Mouse (Mus musculus): ENCODE data around the gene Pik3ap1. TPM values are rescaled to one million over a fixed set of nuclear protein-coding genes. Genes with fewer than 3 reads are reported as not detected.

Pik3ap1 gene
- total and polyA plus RNA-seq, 3 experiments: 0.12 to 0.40 TPM; not detected in 1

DNA sequence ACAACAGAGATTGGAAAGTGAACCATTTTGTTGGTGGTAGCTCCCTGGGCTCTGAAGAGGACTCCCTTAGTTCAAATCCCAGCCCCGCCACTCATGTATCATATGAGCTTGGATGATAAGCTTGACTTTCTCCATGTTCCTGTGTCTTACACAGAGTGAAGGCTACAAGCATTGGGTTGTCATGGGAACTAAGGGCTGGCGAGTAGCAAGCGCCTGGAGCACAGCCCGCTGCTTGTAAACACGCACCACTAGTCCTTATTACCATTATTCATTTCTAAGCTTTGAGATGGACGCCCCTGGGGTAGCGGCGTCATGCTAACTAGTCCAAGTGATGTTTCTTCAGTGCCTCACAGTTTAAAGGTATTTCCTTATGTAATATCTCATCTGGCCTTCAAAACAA, 85.5 kb downstream of the Pik3ap1 start:
- Histone ChIP-seq H3K27ac (ENCODE audit: control insufficient read depth, low read depth, low read length) (no peak overlapping the region), H3K9me3 (replicated peaks; ENCODE audit: insufficient read depth, low read length) (no peaks in the 10 kb centered on the region), H3K79me2 (ENCODE audit: control insufficient read depth, insufficient read depth, low read length, poor library complexity) (no peaks in the 10 kb centered on the region), H3K27me3 (ENCODE audit: control insufficient read depth in 1 of 2, insufficient read depth in 2 of 2, low read length in 2 of 2) (no peaks in the 10 kb centered on the region), H3K36me3 (ENCODE audit: control insufficient read depth in 1 of 2, insufficient read depth in 2 of 2, low read length in 2 of 2) (no peaks in the 10 kb centered on the region), H3K9ac (ENCODE audit: control insufficient read depth, low read depth, low read length, poor library complexity, severe bottlenecking) (no peak overlapping the region), H3K4me1 (ENCODE audit: control insufficient read depth in 1 of 2, insufficient read depth in 2 of 2, low read length in 2 of 2) (no peaks in the 10 kb centered on the region), H3K4me3 (ENCODE audit: control insufficient read depth in 1 of 2, insufficient read depth in 1 of 2, low read depth in 2 of 2, low read length in 2 of 2) (no peak overlapping the region)
- DNase-seq (ENCODE audit: low read depth, low spot score): no peak
- TF ChIP-seq ZMIZ1 (IDR thresholded peaks at IDR 0.05; ENCODE audit: low read depth, low read length) (no peak), MXI1 (IDR thresholded peaks at IDR 0.05; ENCODE audit: low read depth, low read length) (no peak), POLR2AphosphoS5 (IDR thresholded peaks at IDR 0.05; ENCODE audit: borderline replicate concordance, low read depth, low read length) (no peak), GABPA (IDR thresholded peaks at IDR 0.05; ENCODE audit: low read depth, low read length) (no peak)

DNA sequence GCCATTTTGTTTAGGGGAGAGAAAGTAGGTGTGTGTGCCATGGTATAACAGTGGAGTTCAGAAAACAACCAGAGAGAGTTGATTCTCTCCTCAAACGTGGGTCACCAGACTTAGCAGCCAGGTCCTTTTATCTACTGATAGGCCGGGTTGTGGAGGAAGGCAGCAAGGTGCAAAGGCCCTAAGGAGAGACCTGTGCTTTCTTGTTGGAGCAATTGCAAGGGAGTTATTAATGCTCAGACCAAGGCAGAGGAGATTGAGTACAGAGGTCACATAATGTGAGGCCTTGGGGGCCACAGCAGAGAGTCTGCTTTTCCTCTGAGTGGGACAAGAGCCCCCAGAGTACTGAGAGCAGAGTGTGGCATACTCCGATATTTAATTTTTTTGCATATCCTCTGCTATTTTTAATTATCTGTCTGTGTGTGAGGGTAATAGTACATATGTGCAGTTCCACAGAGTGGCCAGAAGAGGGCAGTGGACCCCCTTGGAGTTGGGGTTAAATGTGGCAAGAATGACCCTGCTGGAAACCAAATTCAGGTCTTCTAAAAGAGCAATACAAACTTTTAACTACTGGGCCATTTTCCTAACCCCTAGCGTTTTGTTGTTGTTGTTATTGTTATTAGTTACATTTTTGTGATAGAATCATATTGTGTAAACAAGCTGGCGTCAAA, 93.8 kb downstream of the Pik3ap1 start:
- DNase-seq (ENCODE audit: low read depth, low spot score): peak; percentile 66
- H3K36me3 ChIP-seq (ENCODE audit: control insufficient read depth in 1 of 2, insufficient read depth in 2 of 2, low read length in 2 of 2): no peaks in the 10 kb centered on the region
- H3K4me1 ChIP-seq (ENCODE audit: control insufficient read depth in 1 of 2, insufficient read depth in 2 of 2, low read length in 2 of 2): no peaks in the 10 kb centered on the region
- no peaks in the 10 kb centered on the region; a peak in 1 of 4 replicates for H3K27me3 ChIP-seq (ENCODE audit: control insufficient read depth in 1 of 2, insufficient read depth in 2 of 2, low read length in 2 of 2)
- TF ChIP-seq NELFE (IDR thresholded peaks at IDR 0.05; ENCODE audit: low read depth, low read length) (no peak), MEF2A (IDR thresholded peaks at IDR 0.05; ENCODE audit: extremely low read depth, insufficient replicate concordance, low read depth, low read length, poor library complexity, severe bottlenecking) (no peak), TCF12 (IDR thresholded peaks at IDR 0.05; ENCODE audit: low read depth, low read length) (no peak), MAX (IDR thresholded peaks at IDR 0.05; ENCODE audit: low read length) (no peak), ETS1 (IDR thresholded peaks at IDR 0.05; ENCODE audit: low read depth, low read length) (no peak), ZC3H11A (IDR thresholded peaks at IDR 0.05; ENCODE audit: low read depth, low read length) (peak; percentile 58), TBP (IDR thresholded peaks at IDR 0.05; ENCODE audit: low read depth, low read length) (no peak), POLR2A (IDR thresholded peaks at IDR 0.05; ENCODE audit: control insufficient read depth in 1 of 2, insufficient read depth in 1 of 2, low read depth in 1 of 2, low read length in 2 of 2, poor library complexity in 1 of 2) (no peak), GABPA (IDR thresholded peaks at IDR 0.05; ENCODE audit: low read depth, low read length) (no peak), USF1 (IDR thresholded peaks at IDR 0.05; ENCODE audit: low read depth, low read length) (no peak), RCOR1 (IDR thresholded peaks at IDR 0.05; ENCODE audit: low read depth, low read length) (no peak), POLR2AphosphoS2 (IDR thresholded peaks at IDR 0.05; ENCODE audit: low read length) (no peak), RAD21 (IDR thresholded peaks at IDR 0.05; ENCODE audit: low read depth, low read length) (peak; percentile 79), GATA1 (IDR thresholded peaks at IDR 0.05; ENCODE audit: low read depth, low read length) (no peak), SIN3A (IDR thresholded peaks at IDR 0.05; ENCODE audit: low read length) (no peak), ZKSCAN1 (IDR thresholded peaks at IDR 0.05; ENCODE audit: low read depth, low read length) (no peak), HCFC1 (IDR thresholded peaks at IDR 0.05; ENCODE audit: low read depth, low read length) (no peak), EP300 (IDR thresholded peaks at IDR 0.05; ENCODE audit: low read depth in 1 of 2, low read length in 2 of 2) (no peak), MAZ (IDR thresholded peaks at IDR 0.05; ENCODE audit: low read depth, low read length) (no peak), CHD2 (IDR thresholded peaks at IDR 0.05; ENCODE audit: low read length) (no peak), ZMIZ1 (IDR thresholded peaks at IDR 0.05; ENCODE audit: low read depth, low read length) (no peak), MAFK (IDR thresholded peaks at IDR 0.05; ENCODE audit: borderline replicate concordance, low read depth, low read length) (no peak), TAL1 (IDR thresholded peaks at IDR 0.05; ENCODE audit: low read length) (no peak), SMC3 (IDR thresholded peaks at IDR 0.05; ENCODE audit: low read depth, low read length) (peak; percentile 67), KAT2A (conservative IDR thresholded peaks at IDR 0.05; ENCODE audit: low read depth, low read length) (no peak), CTCF (IDR thresholded peaks at IDR 0.05 in 2 of 3, conservative IDR thresholded peaks at IDR 0.05 in 1 of 3; ENCODE audit: control insufficient read depth in 1 of 3, insufficient read depth in 1 of 3, low read depth in 2 of 3, low read length in 3 of 3, poor library complexity in 1 of 3, severe bottlenecking in 1 of 3) (peak; percentile 76 to 85 (median 83)), NRF1 (IDR thresholded peaks at IDR 0.05; ENCODE audit: insufficient read depth, low read depth, low read length, poor library complexity, severe bottlenecking) (no peak), BHLHE40 (IDR thresholded peaks at IDR 0.05; ENCODE audit: borderline replicate concordance, low read depth, low read length) (no peak)
- H3K4me3 ChIP-seq (ENCODE audit: control insufficient read depth in 1 of 2, insufficient read depth in 1 of 2, low read depth in 2 of 2, low read length in 2 of 2): no peak overlapping the region
- H3K9ac ChIP-seq (ENCODE audit: control insufficient read depth, low read depth, low read length, poor library complexity, severe bottlenecking): no peak overlapping the region
- H3K27ac ChIP-seq (ENCODE audit: control insufficient read depth, low read depth, low read length): no peak overlapping the region
- no peaks in the 10 kb centered on the region for H3K79me2 ChIP-seq (ENCODE audit: control insufficient read depth, insufficient read depth, low read length, poor library complexity)
- no peaks in the 10 kb centered on the region for H3K9me3 ChIP-seq (replicated peaks; ENCODE audit: insufficient read depth, low read length)
